Mouse (Mus musculus): ENCODE measurements around the gene Cdr2l. TPM values are rescaled to one million over a fixed set of nuclear protein-coding genes. Genes with fewer than 3 reads are reported as not detected.
"Not testable (repeated sequence)": the region's sequence is repeated elsewhere in the genome, so short reads cannot be mapped to it uniquely, and the experiment has no call there.

Cdr2l gene
- total RNA-seq, 2 experiments from 2014 or later = 0.58 to 0.59 TPM

- ATAC-seq (ENCODE audit: poor library complexity, severe bottlenecking) = no peak
Measured at GRCm38 (mm10) chr11:115370368-115370767, 11.3 kb upstream of the Cdr2l start.

DNA sequence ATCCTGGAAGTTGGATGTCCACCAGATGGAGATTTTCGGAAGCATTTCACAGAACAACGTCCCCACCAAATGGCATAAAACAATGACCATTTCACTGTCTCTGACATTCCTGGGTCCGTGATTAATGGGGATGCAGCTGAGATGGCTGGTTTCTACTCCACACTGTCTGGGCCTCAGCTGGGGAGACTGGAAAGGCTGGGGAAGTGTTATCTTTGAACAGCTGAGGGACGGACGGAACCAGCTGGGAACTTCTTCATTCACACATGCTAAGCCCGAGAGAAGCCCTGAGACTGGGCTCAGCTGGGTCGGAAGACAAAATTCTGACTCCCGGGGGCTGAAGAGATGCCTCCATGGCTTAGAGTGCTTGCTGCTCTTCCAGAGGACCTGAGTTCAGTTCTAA is 10.4 kb upstream of the Cdr2l start:
- no peak for ATAC-seq (ENCODE audit: poor library complexity, severe bottlenecking)

- no peak for ATAC-seq (ENCODE audit: poor library complexity, severe bottlenecking)
Measured at GRCm38 (mm10) chr11:115372015-115372414, 9.7 kb upstream of the Cdr2l start.

GRCm38 (mm10) chr11:115372737-115373136 is 9.0 kb upstream of the Cdr2l start:
- no peak for ATAC-seq (ENCODE audit: poor library complexity, severe bottlenecking)

- peak; percentile 68 for ATAC-seq (ENCODE audit: poor library complexity, severe bottlenecking)
Measured at GRCm38 (mm10) chr11:115373805-115374694, 7.7 kb upstream of the Cdr2l start.

- ATAC-seq (ENCODE audit: poor library complexity, severe bottlenecking) = no peak
Measured at GRCm38 (mm10) chr11:115374695-115375425, 6.9 kb upstream of the Cdr2l start.

- no peak for ATAC-seq (ENCODE audit: poor library complexity, severe bottlenecking)
Measured at GRCm38 (mm10) chr11:115376722-115377121, 5.0 kb upstream of the Cdr2l start.

DNA sequence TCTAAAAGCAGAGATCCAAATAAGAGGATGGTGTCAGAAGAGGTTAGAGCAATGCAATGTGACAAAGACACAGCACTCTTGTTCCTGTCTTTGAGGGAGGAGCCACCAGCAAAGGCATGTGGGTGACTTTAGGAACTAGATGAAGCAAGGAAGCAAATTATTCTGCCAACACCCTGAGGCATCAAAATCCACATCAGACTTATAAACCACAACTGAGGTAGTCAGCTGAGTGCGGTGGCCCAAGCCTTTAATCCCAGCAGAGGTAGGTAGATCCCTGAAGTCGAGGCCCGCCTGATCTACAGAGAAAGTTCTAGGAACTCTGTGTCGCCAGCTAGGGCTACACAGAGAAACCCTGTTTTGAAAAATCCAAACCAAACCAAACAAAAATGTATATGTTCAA is 4.5 kb upstream of the Cdr2l start:
- ATAC-seq (ENCODE audit: poor library complexity, severe bottlenecking) = no peak

DNA sequence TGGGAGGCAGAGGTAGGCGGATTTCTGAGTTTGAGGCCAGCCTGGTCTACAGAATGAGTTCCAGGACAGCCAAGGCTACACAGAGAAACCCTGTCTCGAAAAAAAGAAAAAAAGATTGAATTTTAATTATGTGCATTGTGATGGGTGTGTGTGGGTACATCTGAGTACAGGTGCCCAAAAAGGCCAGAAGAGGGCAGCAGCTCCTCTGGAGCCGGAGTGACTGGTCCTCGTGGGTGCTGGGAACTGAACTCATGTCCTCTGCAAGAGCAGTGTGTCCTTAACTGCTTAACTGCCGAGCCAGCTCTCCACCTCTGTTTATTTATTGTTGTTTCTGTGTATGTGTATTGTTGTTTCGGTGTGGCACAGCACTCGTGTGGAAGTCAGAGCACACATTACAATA is 3.9 kb upstream of the Cdr2l start:
- ATAC-seq (ENCODE audit: poor library complexity, severe bottlenecking) = no peak

- ATAC-seq (ENCODE audit: poor library complexity, severe bottlenecking) = no peak
Measured at GRCm38 (mm10) chr11:115381276-115381675, 440 bp upstream of the Cdr2l start.

DNA sequence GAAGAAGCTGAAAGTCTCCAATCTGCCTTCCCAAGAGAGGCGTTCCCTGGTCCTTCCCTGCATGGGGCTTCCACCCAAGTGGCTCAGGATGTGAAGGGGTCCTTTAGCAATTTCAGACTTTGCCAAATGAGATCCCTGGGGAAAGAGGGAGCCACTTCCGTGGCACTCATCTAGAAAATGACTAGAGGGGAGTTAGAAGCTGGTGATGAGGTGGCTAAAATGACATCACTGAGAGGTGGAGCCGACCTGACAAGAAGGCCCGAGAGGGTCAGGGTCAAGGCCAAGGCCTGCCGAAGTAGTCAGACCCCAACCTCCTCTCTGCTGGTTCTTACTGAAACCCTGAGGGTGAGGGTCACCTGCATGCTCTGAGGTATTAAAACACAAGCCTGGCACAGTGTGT is 1.2 kb downstream of the Cdr2l start:
- no peak for ATAC-seq (ENCODE audit: poor library complexity, severe bottlenecking)

GRCm38 (mm10) chr11:115383701-115384474 is 2.2 kb downstream of the Cdr2l start:
- ATAC-seq (ENCODE audit: poor library complexity, severe bottlenecking) = no peak

DNA sequence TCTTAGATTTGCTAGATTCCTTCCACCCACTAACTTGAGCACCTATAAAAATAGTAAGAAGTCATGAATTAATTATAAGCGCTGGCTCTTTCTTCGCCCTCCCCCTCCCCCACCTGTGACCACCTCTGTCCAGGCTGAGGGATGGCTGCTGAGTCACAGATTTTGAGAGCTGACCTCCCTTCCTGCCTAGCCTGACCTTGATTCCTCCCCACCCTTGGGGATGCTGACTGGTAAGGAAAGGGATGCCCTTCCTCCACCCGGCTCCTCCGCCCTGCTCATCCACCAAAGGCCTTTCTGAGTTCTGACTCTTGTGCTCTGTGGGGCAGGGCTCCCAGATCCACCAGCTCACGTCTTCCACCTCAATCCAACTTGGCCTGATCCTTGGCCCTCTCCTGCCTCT is 2.9 kb downstream of the Cdr2l start:
- no peak for ATAC-seq (ENCODE audit: poor library complexity, severe bottlenecking)

GRCm38 (mm10) chr11:115386859-115387258 is 5.1 kb downstream of the Cdr2l start:
- ATAC-seq (ENCODE audit: poor library complexity, severe bottlenecking) = not testable (repeated sequence)

GRCm38 (mm10) chr11:115391358-115391757 is 9.6 kb downstream of the Cdr2l start:
- no peak for ATAC-seq (ENCODE audit: poor library complexity, severe bottlenecking)

- ATAC-seq (ENCODE audit: poor library complexity, severe bottlenecking) = no peak
Measured at GRCm38 (mm10) chr11:115393721-115394325, 12.1 kb downstream of the Cdr2l start.

DNA sequence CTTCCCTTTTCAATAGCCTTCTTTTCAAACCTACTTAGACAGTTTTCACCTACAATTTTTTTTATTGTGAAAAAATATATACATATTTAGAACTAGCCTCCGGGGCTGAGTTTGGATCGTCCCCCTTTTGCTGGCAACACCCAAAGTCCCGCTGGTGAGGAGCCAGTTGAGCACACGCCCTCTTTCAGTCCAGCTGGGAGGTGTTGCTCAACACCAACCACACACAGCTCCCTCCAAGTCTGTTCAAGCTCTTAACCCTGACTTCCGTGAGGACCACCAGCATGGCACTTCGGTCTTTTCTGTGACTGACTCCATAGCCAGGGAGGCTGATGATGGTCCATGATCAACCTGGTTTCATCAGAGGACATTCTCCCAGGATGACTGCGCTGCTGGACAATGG is 16.4 kb downstream of the Cdr2l start:
- peak; percentile 80 for ATAC-seq (ENCODE audit: poor library complexity, severe bottlenecking)

GRCm38 (mm10) chr11:115400126-115400525 is 18.4 kb downstream of the Cdr2l start:
- ATAC-seq (ENCODE audit: poor library complexity, severe bottlenecking) = no peak

DNA sequence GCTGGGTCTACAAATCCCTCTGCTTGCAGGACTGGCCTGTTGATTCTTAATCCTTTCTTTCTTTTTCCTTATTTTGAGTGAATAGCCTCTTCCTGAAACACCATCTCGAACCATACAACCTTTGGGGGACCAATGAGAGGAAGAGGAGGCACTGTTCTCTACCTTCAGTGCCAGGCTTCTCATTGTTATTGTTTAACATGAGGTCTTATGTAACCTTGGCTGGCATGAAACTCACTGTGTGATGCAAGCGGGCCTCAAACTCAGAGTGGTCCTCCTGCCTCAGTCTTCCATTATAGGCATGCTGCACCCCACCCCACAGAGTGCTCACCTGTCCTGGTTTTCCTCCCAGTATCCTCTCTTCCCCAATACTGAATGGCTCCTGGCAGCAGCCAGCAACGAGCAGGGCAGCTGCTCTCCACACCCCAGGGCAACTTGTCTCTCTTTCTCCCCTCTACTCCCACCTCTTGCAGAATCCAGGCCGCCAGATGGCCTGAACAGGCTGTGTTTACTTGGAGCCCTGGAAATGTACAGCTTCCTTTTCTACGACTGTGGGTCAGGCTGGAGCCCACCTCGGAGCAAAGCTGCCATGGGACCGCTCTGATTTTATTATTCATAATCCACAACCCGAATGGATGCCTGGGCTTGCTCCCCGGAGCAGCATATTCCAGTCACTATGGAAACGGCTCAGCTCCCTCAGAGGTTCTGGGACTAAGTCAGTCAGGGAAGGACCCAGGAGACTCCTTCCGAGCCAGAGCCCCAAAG is 19.1 kb downstream of the Cdr2l start:
- ATAC-seq (ENCODE audit: poor library complexity, severe bottlenecking) = no peak

All from megakaryocyte, adult 5-6 weeks (primary cell).